Mouse (Mus musculus) cortical plate, adult 2 months (tissue): ENCODE measurements around the gene Ank3.

Experiments
- CTCF ChIP-seq: fragments of 200-500 bp; IDR thresholded peaks from 2 replicates; pipeline ENCODE4 v1.5.1; 2011; ENCODE audit warnings: mild to moderate bottlenecking, control low read depth, low read length; ENCODE audit not compliant: insufficient read depth; ENCODE audit errors: extremely low read depth
- POLR2A ChIP-seq: fragments of 200-500 bp; IDR thresholded peaks from 2 replicates; pipeline ENCODE4 v1.6.1; 2011; ENCODE audit warnings: mild to moderate bottlenecking, low read length, control low read depth; ENCODE audit not compliant: insufficient read depth; ENCODE audit errors: extremely low read depth

GRCm38 (mm10) chr10:69385136-69385535, 13.4 kb upstream of the Ank3 start:
- TF ChIP-seq CTCF: no peak
- no peak for TF ChIP-seq POLR2A
